Mouse (Mus musculus) fibroblast of lung, adult 2 months (primary cell): ENCODE data around the gene C1qb.

Experiments
- DNase-seq: peaks from one replicate; pipeline ENCODE4 v3.0.0-alpha.2; 2011; ENCODE audit warnings: low read depth

The C1qb gene

DNA sequence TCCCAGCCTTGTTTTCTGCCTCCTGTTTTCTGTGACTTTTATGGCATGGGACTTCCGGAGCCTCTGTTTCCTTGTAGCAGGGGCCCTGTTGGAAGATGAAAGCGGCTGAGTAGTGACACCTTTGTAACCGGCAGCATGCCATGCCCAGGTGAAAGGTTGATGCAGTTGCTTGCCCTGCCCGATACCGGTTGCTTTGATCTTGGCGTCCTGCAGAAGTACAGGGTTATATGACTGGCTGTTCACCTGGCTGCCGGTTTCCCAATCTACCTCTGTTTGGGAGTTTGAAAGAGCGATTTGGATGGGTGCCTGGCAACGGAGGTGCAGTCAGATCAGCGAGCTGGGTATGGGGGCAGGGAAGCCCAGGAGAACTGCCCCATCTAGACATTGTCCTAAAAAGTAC is 43.2 kb downstream of the C1qb start:
- no peak for DNase-seq

DNA sequence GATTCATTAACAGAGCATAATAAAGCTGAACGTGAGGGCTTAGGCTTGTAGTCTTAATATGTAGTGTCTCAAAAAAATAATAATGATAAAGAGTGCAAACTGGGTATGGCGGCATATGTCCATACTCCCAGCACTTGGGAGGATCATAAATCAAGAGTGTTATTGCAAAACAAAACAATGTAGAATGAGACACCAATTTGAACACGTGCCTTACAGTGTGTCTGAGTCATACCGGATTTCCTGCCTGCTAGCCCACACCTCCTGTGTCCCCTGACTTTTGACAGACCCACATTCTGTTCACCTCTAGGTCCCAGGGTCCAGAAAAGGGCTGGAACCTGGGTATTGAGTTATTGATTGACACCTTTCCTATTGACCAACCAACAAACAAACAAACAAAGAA is 44.0 kb downstream of the C1qb start:
- no peak for DNase-seq

DNA sequence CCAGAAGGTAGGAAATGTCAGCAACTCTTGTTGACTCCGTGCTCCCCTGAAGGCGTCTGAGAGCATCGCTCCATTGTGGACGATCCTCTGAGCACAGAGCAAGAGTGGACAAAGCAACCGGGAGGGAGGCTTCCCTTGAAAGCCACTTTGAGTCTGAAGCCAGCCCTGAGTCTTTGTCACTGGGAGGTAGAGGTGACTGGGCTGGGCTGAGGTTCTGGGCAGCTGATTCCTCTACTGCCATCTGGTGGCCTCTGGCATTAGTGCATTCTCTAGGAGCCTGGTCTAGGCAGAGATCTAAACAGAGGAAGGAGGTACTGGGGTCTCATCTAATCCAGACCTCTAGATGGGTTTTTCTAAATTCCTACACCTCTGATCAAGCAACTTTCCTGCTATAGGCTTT is 44.9 kb downstream of the C1qb start:
- no peak for DNase-seq

DNA sequence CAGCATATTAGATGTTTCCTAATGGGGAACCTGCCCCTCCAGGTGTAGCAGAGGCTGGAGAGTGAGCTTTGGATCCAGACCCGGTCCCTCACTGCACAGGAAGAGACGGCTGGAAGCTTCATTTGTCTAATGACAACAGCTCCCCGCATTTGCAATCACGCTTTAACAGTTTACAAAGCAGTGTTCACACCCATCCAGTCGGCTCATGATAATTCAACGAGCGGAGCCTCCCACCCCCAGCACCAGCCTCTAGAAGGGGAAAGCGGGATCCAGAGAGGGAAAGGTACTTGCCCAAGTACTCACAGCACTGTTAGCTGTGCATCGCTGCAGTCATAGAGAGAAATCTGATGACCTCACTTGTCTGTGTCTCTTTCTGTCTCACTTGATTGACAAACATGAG is 47.5 kb downstream of the C1qb start:
- no peak for DNase-seq

DNA sequence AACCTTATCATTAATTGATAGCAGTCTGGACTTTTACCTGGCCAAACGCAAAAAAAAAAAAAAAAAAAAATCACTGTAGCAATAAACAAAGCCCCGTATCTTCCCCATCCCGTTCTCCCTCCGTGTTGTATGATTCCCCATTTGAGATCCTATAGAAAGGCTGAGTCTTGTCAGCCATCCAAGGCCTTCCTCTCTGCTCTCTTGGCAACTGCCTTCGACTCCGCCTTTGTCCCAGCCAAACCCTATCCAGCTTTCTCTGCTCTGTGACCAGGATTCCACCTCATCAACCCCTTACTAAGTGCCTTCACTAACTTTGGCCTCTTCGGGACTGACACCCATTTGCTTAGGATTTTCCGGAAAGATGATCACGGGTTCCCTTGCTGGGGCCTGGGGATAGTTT is 48.0 kb downstream of the C1qb start:
- no peak for DNase-seq

DNA sequence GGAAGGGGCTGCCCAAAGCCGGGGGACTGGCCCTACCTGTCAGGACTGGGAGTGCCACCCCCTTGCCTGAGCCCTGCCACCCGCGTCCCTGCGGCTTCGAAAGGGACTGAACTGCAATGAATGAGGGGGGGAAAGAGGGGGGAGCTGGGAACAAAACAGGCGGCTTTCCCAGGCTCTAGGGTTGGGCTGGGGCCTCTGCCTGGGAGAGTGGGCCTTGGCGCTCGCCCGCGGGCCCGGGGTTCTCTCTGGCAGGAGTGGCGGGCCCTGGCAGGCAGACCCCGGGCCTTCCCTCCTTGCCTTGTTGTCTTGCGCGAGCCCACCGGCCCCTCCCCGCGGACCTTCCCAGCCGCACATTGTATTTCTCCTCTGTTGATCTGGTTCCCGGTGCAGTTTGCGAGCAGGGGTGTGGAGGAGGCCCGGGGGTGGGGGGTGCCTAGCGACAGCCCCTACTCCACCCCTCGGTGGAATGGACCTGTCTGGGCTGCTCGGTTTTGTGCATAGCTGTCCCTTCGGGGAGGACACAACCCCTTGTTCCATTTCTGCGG is 49.5 kb downstream of the C1qb start:
- DNase-seq, result no peak

DNA sequence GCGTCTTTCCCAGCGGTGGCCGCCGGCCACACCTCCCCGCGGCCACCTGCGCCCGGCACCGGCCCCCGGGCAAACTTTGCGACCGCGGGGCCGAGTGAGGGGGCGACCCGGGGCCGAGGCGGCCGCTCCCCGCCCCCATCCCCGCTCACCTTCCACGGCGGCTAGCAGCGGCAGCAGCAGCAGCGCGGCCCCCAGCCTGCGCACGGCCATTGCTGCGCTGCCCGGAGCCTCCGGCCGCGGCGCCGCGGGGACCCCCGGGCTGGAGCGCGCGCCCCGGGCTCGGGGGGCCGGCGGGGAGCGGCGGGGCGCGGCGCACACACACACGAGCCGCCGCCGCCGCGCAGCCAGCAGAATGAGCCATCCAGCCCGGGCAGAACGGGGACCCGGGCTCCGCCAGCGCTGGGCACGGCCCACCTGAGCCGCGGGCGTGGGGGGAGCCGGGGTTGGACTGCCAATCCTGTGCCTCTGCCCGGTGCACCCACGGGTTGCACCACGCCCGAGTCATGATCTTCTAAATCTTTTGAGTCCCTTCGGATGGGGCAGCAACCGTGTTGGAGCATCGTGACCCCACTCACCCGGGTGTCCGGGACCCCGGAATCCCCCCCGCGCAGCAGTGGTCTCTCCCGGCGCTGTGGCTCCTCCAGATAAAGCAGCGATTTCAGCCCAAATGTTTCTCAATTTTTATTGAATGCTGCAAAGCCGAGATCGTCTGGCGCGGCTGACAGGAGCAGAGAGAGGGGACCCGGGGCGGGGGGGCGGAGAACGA is 50.2 kb downstream of the C1qb start, which contains the start of gene Ephb2:
Ephb2 (minus strand) TSS at position 368 of the 766 bp plus-strand sequence.
- DNase-seq, result no peak

DNA sequence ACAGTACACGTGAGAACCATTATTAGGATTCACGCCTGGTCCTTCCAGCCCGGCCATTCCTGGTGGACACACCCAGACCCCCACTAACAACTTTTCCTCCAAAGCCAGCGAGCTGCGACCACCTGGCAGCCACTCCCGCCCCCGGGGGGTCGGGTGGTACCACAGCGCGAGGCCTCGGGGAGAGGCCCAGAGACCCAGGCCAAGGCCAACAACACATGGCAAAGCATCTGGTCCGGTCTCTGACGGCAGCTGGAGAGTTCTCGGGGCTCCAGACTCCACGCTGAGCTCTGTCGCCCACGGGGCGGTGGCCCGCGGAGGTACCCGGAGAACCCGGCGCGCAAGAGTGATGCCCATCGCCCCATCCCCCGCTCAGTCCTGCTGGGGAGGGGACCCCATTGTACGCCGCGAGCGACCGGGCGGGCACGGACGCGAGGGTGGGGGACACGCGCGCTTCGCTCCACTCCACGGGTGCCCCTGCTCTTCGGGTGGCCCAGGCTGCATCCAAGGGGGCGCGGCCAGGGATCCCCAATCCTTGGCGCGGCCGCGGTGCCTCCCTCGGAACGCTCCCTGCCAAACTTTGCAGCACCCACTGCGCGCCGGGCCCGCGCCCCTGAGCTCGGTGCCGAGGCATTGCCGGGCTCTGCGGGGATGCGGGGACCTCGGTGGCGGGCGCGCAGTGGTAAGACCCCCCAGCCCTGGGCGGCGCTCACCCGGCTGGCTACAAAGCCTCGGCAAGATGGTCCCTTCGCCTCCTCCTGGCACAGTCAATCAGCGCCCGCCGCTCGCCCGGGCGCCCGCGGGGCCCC is 51.0 kb downstream of the C1qb start:
- no peak for DNase-seq

DNA sequence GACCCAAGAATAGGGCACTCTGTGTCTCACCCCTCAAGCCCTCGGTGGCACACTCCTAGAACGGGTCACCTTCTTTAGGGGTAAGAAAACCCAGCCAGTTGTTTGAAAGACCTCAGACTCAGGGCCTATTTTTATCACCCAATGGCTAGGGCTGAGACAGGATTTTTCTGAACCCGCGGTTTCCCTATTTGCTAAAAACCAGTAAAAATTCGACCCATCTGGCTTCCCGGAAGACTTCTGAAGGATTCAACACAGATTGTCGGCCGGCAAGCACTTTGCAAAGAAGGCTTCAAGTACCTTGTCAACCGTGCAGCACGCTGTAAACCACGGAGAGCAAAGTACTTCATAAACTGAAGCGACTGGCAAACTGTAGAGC is 51.6 kb downstream of the C1qb start:
- no peak for DNase-seq

DNA sequence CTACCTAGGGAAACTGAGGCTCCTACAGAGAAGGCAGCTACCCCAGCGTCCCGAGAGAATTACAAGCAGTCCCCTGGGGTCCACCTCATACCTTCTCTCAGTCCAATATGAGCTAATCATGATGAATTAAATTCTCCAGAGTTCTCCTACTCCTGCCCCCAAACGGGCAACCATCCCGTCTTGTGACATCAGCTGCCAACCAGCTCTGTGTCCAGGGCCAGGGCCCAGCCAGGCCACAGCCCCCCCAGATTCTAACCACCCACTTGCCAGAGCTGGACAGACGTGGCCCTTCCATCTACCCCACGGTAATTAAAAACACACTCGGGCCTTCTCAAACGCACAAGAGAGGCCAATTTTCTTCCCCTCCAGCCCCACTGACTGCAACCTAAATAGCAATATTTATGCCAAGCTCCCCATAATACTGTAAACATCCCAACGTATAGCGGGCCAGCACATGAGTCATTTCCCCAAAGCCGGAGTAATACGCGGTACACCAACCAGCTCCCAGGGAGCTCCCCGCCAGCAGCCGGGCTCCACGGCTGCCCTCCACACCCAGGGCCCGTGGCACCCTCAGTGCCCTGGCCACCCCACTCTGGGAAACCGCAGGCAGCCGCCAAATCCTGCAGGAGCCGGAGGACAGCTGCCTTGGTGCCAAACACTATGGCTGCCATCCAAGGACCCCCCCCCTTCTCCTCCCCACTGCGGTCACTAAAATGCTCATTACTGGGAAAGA is 52.2 kb downstream of the C1qb start:
- DNase-seq, result no peak

DNA sequence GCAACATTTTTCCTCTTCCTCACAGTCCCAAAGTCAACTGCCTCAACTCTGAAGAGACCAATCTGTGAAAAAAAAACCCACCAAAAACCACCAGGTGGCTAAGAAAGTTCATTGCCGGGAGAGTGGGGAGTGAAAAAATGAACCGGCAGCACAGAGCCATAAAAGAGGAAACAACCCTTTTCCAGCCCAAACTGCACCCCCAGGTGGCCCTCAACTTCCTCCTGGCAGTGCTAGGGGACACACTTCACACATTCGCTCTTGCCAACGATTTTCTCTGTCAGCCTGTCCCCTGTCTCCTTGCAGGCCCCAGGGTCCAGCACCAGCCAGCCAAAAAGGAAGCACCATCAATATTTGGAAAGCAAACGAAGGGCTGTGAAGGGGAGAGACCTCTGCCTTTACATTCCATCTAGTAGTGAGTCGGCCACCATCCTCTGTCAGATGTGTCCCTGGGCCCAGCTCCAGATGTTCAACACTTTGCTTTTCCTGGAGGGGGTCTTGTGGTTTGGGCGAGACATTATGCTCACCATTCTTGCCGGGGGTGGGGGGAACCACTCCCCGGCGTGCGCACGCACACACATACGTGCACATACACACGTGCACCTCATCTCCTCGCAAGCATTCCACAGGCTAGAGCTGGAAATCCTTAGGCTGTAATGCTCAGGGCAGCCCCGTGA is 53.3 kb downstream of the C1qb start:
- DNase-seq, result no peak

DNA sequence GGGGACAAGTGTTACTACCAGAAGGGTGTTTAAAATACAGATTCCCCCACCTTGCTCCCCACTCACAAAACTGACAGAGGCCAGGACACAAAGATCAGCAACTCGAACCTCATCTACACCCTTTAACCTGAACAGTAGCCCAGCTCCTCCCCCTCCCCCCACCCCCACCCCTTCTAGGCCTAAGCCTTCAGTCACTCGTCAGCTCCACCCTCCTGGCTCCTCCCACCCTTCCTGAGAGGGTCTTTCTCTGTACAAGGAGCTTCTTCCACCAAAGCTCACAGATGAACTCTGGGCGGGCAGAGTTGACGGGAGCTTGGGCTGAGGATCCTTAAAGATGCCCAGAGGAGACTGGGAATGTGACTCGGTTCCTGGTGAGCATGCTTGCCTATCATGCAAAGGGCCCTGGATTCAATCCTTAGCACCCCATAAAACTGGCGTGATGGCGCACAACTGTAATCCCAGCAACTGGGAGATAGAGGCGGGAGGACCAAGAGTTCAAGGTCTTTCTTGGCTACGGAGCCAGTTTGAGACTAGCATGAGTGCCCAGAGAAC is 55.6 kb downstream of the C1qb start:
- no peak for DNase-seq
